Mouse (Mus musculus) T-helper 17 cell (primary cell): ENCODE data around the gene Olfr355.

Source experiments
- in situ Hi-C, 2 experiments: fragments of 300-600 bp; cut with MboI, MseI; formaldehyde crosslinking; loops; 1 replicate in 1 of 2; 2 replicates in 1 of 2; pipeline ENCODE4 v1.15.1; 2025; ENCODE audit warnings: high pct_unique_total_duplicates in 2 of 2

The Olfr355 gene

GRCm38 (mm10) chr2:36928797-36929196 is at the start of gene Olfr355:
Gene Olfr355 (minus strand): TSS chr2:36928897.
- in situ Hi-C loops = no loop called here

- in situ Hi-C loops = no loop called here
Observed at GRCm38 (mm10) chr2:36936821-36937220, 8.1 kb upstream of the Olfr355 start, which contains the start of gene Olfr356. Gene Olfr356 (plus strand): TSS chr2:36937121.

GRCm38 (mm10) chr2:36905380-36905779 is 23.3 kb downstream of the Olfr355 start, which contains the start of gene Olfr354:
Gene Olfr354 (plus strand): TSS chr2:36905680.
- in situ Hi-C loops = no loop called here

GRCm38 (mm10) chr2:36897114-36897513 is 31.6 kb downstream of the Olfr355 start:
- in situ Hi-C loops = no loop called here

GRCm38 (mm10) chr2:36892836-36893235 is 35.9 kb downstream of the Olfr355 start, which contains the start of gene Olfr353:
Gene Olfr353 (minus strand): TSS chr2:36892936.
- in situ Hi-C loops = no loop called here
